Mouse (Mus musculus) macrophage (primary cell): ENCODE measurements around the gene Tex261. TPM values are rescaled to one million over a fixed set of nuclear protein-coding genes. Genes with fewer than 3 reads are reported as not detected.
A peak's percentile ranks its signal among the peaks of the same experiment; 100 is the strongest.

ENCODE experiments used
- H3K27ac ChIP-seq: fragments of 350-480 bp; formaldehyde crosslinking; 2 replicates; pipeline ENCODE4 v1.9.0; 2021
- H3K36me3 ChIP-seq: fragments of 350-480 bp; formaldehyde crosslinking; 2 replicates; pipeline ENCODE4 v1.9.0; 2021; ENCODE audit errors: inconsistent target
- H3K4me3 ChIP-seq: fragments of 350-480 bp; formaldehyde crosslinking; 2 replicates; pipeline ENCODE4 v1.9.0; 2021; ENCODE audit errors: inconsistent target
- H3K79me2 ChIP-seq: fragments of 350-480 bp; formaldehyde crosslinking; 2 replicates; pipeline ENCODE4 v1.9.0; 2021; ENCODE audit errors: inconsistent target
- WGBS: methylation state at CpG from one replicate; pipeline ENCODE4 v1.1.7; 2026; ENCODE audit warnings: inconsistent platforms; ENCODE audit not compliant: missing documents; 5-methylcytosine and 5-hydroxymethylcytosine counted together
- polyA plus RNA-seq: library from polyadenylated mRNA; stranded (reverse); fragments of 250-400 nt; gene quantifications from 3 replicates; pipeline ENCODE4 v1.2.4, GENCODE M21; 2018; ENCODE audit warnings: inconsistent platforms

The Tex261 gene
- polyA plus RNA-seq, 1 experiment from 2014 or later = 35.3 TPM

- H3K36me3 ChIP-seq = no peaks in the 10 kb centered on the region
- no peak overlapping the region for H3K27ac ChIP-seq
- 13% methylated on average over 5 of the region's 5 CpGs for WGBS
- no peak overlapping the region for H3K4me3 ChIP-seq
- H3K79me2 ChIP-seq = peaks cover 13% of the 10 kb centered on the region
Observed at GRCm38 (mm10) chr6:83779026-83779425, 3.4 kb upstream of the Tex261 start.

GRCm38 (mm10) chr6:83778306-83778705 lies 2.7 kb upstream of the Tex261 start:
- Histone ChIP-seq H3K79me2 (peaks cover 21% of the 10 kb centered on the region), H3K36me3 (0 out of 2 replicates have a peak, but pooled peaks cover 4% of the 10 kb centered on the region), H3K4me3 (no peak overlapping the region), H3K27ac (no peak overlapping the region)
- WGBS = 93% methylated on average over 7 of the region's 7 CpGs

GRCm38 (mm10) chr6:83774781-83775563 lies 641 bp downstream of the Tex261 start:
- peak overlapping the region; percentile 33 for H3K27ac ChIP-seq
- peaks cover 27% of the 10 kb centered on the region for H3K79me2 ChIP-seq
- peak overlapping the region; percentile 98 for H3K4me3 ChIP-seq
- H3K36me3 ChIP-seq = peaks cover 34% of the 10 kb centered on the region
- 3% methylated on average over 14 of the region's 14 CpGs for WGBS

DNA sequence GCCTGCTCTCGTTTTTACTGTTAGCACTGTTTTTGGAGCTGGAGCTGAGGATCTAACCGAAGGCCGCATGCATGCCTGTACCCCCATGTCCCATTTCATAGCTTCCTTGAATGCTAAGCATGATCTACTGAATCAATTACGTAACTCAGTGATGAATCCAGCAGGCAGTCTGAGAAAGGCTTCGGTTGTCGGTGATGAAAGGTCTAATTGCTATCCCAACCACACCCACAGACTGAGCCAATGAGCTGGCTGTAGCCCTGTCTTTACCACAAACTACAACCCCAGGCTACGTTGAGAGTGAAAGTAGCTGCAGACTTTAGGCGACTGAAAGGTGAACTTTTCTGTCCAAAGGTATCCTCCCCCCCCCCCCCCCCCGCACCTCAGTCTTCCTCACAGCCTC lies 1.5 kb downstream of the Tex261 start:
- Histone ChIP-seq H3K79me2 (peaks cover 27% of the 10 kb centered on the region), H3K36me3 (peaks cover 41% of the 10 kb centered on the region), H3K27ac (no peak overlapping the region), H3K4me3 (peak overlapping the region; percentile 98; the same call in 1 of the 2 replicates)
- 33% methylated on average over 8 of the region's 9 CpGs for WGBS

DNA sequence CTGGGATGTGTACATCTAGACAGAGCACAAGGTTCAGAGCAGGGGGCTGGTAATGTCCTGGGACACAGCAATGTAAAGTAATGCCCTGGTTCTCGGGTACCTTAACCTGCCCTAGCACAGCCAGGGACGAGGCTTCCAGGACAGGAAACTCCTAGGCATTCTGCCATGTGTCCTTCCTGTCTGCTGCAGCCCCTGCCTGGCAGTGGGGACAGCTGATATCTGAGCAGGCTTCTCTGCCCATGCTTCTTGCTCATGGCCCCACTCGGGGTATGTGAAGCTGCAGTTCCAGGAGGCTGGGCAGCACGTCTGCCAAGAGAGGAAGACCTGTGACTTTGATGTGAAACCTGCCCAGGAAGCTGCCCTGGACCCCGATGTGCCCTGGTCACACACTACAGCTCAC lies 7.1 kb downstream of the Tex261 start:
- Histone ChIP-seq H3K27ac (no peak overlapping the region), H3K79me2 (peaks cover 8% of the 10 kb centered on the region; the same call in 1 of the 2 replicates), H3K4me3 (no peak overlapping the region), H3K36me3 (peaks cover 47% of the 10 kb centered on the region)
- 57% methylated on average over 5 of the region's 5 CpGs for WGBS

GRCm38 (mm10) chr6:83766982-83767381 lies 8.6 kb downstream of the Tex261 start:
- H3K27ac ChIP-seq = no peak overlapping the region
- WGBS = 91% methylated on average over 3 of the region's 3 CpGs
- H3K4me3 ChIP-seq = no peak overlapping the region
- H3K79me2 ChIP-seq = no peaks in the 10 kb centered on the region
- peaks cover 35% of the 10 kb centered on the region for H3K36me3 ChIP-seq

GRCm38 (mm10) chr6:83762880-83763431 lies 12.7 kb downstream of the Tex261 start:
- 14% methylated on average over 35 of the region's 35 CpGs for WGBS
- Histone ChIP-seq H3K79me2 (no peaks in the 10 kb centered on the region), H3K36me3 (no peaks in the 10 kb centered on the region; the same call in 1 of the 2 replicates), H3K27ac (no peak overlapping the region), H3K4me3 (no peak overlapping the region)

DNA sequence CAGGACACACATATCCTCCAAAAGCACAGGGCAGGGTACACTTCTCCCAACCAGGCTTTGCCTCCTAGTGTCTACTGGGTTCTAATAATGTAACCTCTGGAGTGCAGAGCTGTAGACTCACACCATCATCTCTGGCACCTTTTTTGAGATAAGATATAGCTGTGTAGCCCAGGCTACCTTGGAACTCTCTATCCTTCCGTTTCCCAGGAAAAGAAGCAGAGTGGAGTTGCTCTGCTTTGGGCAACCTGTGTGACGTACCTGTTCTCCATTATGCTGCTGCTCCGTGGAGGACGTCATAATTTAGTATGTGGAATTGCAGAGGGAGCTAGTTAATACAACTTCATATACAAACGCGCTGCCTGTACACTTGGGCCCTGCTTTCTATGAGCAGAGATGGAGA lies 13.3 kb downstream of the Tex261 start, which contains the start of gene Ankrd53:
Gene Ankrd53 (plus strand): TSS at position 301 of the 400 bp plus-strand sequence.
- Histone ChIP-seq H3K79me2 (no peaks in the 10 kb centered on the region), H3K4me3 (no peak within 1 kb of the TSS), H3K36me3 (no peaks in the 10 kb centered on the region), H3K27ac (no peak within 1 kb of the TSS)
- WGBS = 53% methylated on average over 6 of the region's 6 CpGs

DNA sequence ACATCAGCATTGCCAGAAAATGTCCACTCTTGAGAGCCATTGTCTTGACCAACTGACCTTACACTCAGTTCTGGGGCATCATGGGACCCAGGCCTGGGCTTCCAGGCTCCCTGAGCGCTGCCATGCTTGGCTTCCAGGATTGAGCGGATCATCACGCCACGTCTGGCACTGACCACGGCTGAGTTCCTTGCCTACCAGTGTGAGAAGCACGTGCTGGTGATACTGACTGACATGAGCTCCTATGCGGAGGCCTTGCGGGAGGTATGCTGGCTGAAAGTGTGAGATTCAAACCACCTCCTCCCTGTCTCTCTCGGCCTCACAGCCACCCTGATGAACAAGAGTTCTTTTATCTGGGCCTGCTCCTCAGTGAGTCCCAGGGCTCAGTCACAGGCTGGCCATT lies 19.6 kb downstream of the Tex261 start:
- no peaks in the 10 kb centered on the region for H3K36me3 ChIP-seq
- no peak overlapping the region for H3K4me3 ChIP-seq
- no peak overlapping the region for H3K27ac ChIP-seq
- WGBS = 85% methylated on average over 9 of the region's 9 CpGs
- no peaks in the 10 kb centered on the region for H3K79me2 ChIP-seq

- Histone ChIP-seq H3K36me3 (no peaks in the 10 kb centered on the region), H3K4me3 (no peak overlapping the region), H3K27ac (no peak overlapping the region), H3K79me2 (no peaks in the 10 kb centered on the region)
- WGBS = 12% methylated on average over 11 of the region's 11 CpGs
Observed at GRCm38 (mm10) chr6:83750171-83750684, 25.4 kb downstream of the Tex261 start.

DNA sequence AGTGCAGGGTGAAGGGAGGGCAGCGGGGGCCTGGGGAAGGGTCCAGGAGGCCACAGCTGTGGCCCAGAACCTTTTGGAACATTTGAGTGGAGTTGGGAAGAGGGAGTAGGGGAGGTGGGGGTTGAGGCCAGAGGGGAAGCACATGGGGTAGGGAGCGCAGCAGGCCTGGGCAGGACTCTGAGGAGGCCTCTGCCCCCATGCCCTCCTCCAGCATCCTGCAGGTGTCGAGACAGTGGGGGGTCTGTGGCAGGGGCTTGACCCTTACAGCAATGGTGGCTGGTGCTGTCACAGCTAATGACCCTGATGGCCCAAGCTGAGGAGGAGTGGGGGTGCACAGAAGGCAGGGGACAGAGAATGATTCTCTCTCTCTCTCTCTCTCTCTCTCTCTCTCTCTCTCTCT lies 26.3 kb downstream of the Tex261 start:
- H3K27ac ChIP-seq = no peak overlapping the region
- no peaks in the 10 kb centered on the region for H3K79me2 ChIP-seq
- no peaks in the 10 kb centered on the region for H3K36me3 ChIP-seq
- H3K4me3 ChIP-seq = no peak overlapping the region
- WGBS = 80% methylated on average over 3 of the region's 3 CpGs

- Histone ChIP-seq H3K4me3 (no peak overlapping the region), H3K79me2 (no peaks in the 10 kb centered on the region), H3K36me3 (no peaks in the 10 kb centered on the region), H3K27ac (no peak overlapping the region)
- 50% methylated on average over 2 of the region's 2 CpGs for WGBS
Observed at GRCm38 (mm10) chr6:83745466-83745865, 30.1 kb downstream of the Tex261 start.

DNA sequence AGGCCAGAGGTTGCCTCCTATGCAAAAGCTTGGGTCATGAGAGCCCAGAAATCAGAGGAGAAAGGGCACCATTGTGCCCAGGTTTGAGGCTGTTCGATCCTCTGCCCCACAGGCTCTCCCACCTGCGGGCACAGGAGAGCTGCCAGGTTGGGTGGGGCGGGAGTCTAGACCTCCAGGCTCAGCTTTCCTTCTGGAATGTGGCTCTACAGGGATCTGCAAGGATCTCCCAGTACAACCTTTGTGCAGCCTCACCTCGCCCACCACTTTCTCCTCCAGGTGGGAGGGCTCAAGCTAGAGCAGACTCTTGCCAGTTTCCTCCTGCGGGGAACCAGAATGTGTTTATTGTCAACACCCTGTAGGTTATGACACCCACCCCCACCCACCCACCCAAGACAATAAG lies 31.1 kb downstream of the Tex261 start:
- Histone ChIP-seq H3K36me3 (no peaks in the 10 kb centered on the region), H3K4me3 (no peak overlapping the region), H3K79me2 (no peaks in the 10 kb centered on the region), H3K27ac (no peak overlapping the region)
- 83% methylated on average over 5 of the region's 5 CpGs for WGBS

DNA sequence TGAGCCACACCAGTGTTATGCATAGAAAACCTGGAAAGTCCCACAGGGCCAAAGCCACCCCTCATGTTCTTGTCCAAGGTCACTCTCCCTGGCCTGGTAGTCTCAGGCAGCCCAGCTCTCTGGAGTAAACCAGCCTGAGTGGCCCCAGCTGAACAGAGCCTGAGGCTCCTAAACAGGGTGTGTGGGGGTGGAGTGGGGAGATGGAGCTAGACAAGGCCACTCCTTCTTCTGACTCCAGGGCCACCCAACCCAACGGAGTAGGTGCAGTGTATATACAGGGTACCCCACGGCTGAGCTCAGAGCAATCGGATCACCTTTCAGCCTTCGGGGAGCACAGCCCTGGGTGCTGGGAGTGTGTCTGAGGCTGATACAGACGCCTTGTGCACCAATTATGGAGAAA lies 31.5 kb downstream of the Tex261 start:
- Histone ChIP-seq H3K27ac (no peak overlapping the region), H3K36me3 (no peaks in the 10 kb centered on the region), H3K79me2 (no peaks in the 10 kb centered on the region), H3K4me3 (no peak overlapping the region)
- 84% methylated on average over 5 of the region's 5 CpGs for WGBS

DNA sequence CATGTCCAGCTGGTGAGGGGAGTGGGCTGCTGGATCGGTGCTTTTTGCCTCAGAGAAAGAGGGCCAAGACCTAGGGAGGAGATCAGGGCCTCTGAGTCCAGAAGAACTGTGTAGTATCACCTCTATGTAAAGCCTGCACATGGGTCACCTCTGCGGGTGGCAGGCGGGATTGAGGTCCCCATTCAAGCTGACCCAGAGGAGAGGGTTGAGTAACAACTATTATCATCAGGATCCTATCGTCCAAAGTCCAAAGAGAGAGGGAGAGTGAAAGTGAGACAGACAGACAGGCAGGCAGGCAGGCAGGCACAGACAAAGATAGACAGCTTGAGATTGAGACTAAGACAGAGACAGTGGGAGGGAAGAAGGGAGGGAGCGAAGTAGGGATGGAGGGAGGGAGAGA lies 32.4 kb downstream of the Tex261 start:
- Histone ChIP-seq H3K27ac (no peak overlapping the region), H3K79me2 (no peaks in the 10 kb centered on the region), H3K4me3 (no peak overlapping the region), H3K36me3 (no peaks in the 10 kb centered on the region)
- WGBS = 91% methylated on average over 5 of the region's 5 CpGs
